Mouse (Mus musculus): ENCODE data around the gene Hhipl2. TPM values are rescaled to one million over a fixed set of nuclear protein-coding genes. Genes with fewer than 3 reads are reported as not detected.

Gene Hhipl2
- polyA plus RNA-seq (2012; rRNA removed; ENCODE audit: low replicate concordance) = 0.17 and 1.1 TPM in 2 replicates

GRCm38 (mm10) chr1:183417873-183418272 lies at the start of gene Hhipl2:
TSS of gene Hhipl2 (plus strand) at chr1:183418215.

GRCm38 (mm10) chr1:183369427-183370014 lies 48.5 kb upstream of the Hhipl2 start, which contains the start of gene Mia3:
TSS of gene Mia3 (minus strand) at chr1:183369553.

GRCm38 (mm10) chr1:183388426-183389406 lies 29.3 kb upstream of the Hhipl2 start, which contains the start of gene Taf1a:
TSS of gene Taf1a (plus strand) at chr1:183388981.

Other genes starting within 250 kb of the Hhipl2 start
- gene Disp1, start 196.7 kb upstream of the Hhipl2 start, polyA plus RNA-seq (2012; rRNA removed; ENCODE audit: low replicate concordance) = 4.2 and 8.5 TPM in 2 replicates
- 3.2 and 4.6 TPM in 2 replicates for gene Aida, start 121.6 kb upstream of the Hhipl2 start, polyA plus RNA-seq (2012; rRNA removed; ENCODE audit: low replicate concordance)
- gene Brox, start 120.9 kb upstream of the Hhipl2 start, polyA plus RNA-seq (2012; rRNA removed; ENCODE audit: low replicate concordance) = 5.8 and 6.3 TPM in 2 replicates
- 63.5 and 69.8 TPM in 2 replicates for gene Mia3, start 48.7 kb upstream of the Hhipl2 start, polyA plus RNA-seq (2012; rRNA removed; ENCODE audit: low replicate concordance)
- 2.0 and 2.5 TPM in 2 replicates for gene Taf1a, start 29.2 kb upstream of the Hhipl2 start, polyA plus RNA-seq (2012; rRNA removed; ENCODE audit: low replicate concordance)